Mouse (Mus musculus): Measurements from ENCODE around the gene Rpn1. TPM values are rescaled to one million over a fixed set of nuclear protein-coding genes. Genes with fewer than 3 reads are reported as not detected.

The Rpn1 gene
- polyA plus RNA-seq, 1 experiment from 2014 or later = 284 TPM

DNA sequence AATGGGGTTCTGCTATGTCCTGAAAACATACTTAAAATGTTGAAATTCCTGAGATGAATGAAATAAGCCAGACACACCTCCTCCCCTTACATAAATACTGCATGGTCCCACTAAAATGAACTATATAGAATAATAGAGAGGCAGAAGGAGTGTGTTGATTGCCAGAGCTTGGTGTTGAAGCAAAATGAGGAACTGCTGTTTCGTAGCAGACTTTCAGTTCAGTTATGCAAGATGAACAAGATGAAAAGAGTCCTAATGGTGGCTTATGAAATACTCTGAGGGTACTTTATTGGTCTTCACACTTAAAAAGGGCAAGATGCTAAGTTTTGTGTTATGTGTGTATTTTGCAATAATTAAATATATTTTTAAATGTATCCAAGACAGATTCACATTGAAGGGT, 15.5 kb upstream of the Rpn1 start:
- Histone ChIP-seq H3K4me1 (replicated peaks) (no peaks in the 10 kb centered on the region), H3K9me3 (no peaks in the 10 kb centered on the region), H3K9ac (no peak overlapping the region), H3K4me2 (no peak overlapping the region), H3K27me3 (peaks cover 46% of the 10 kb centered on the region), H3K36me3 (no peaks in the 10 kb centered on the region), H3K4me3 (no peak overlapping the region), H3K27ac (no peak overlapping the region)
- 83% methylated on average over 1 of the region's 1 CpGs for WGBS
- no peak for ATAC-seq (ENCODE audit: low FRiP score)

DNA sequence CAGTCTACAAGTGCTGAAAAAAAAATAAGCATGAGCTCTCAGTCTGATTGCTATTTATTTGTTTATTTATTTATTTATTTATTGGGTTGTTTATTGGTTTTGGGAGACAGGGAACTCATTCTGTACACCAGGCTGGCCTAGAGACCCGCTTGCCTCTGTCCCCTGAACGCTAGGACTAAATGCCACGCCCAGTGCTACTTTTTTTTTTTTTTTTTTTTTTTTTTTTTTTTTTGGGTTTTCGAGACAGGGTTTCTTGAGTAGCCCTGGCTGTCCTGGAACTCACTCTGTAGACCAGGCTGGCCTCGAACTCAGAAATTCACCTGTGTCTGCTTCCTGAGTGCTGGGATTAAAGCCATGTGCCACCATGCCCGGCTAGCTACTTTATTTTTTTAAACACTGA, 13.8 kb upstream of the Rpn1 start:
- 79% methylated on average over 6 of the region's 6 CpGs for WGBS
- ATAC-seq (ENCODE audit: low FRiP score) = no peak
- Histone ChIP-seq H3K9ac (no peak overlapping the region), H3K4me2 (no peak overlapping the region), H3K4me1 (replicated peaks) (peaks cover 8% of the 10 kb centered on the region; the same call in 1 of the 2 replicates), H3K27me3 (peaks cover 47% of the 10 kb centered on the region), H3K27ac (no peak overlapping the region), H3K9me3 (no peaks in the 10 kb centered on the region), H3K36me3 (no peaks in the 10 kb centered on the region), H3K4me3 (no peak overlapping the region)

GRCm38 (mm10) chr6:88071216-88071615, 13.1 kb upstream of the Rpn1 start:
- Histone ChIP-seq H3K9ac (no peak overlapping the region), H3K27me3 (peaks cover 47% of the 10 kb centered on the region), H3K4me3 (no peak overlapping the region), H3K36me3 (no peaks in the 10 kb centered on the region), H3K27ac (no peak overlapping the region), H3K9me3 (no peaks in the 10 kb centered on the region), H3K4me1 (replicated peaks) (peaks cover 11% of the 10 kb centered on the region; the same call in 1 of the 2 replicates), H3K4me2 (no peak overlapping the region)
- no peak for ATAC-seq (ENCODE audit: low FRiP score)
- 82% methylated on average over 5 of the region's 5 CpGs for WGBS

DNA sequence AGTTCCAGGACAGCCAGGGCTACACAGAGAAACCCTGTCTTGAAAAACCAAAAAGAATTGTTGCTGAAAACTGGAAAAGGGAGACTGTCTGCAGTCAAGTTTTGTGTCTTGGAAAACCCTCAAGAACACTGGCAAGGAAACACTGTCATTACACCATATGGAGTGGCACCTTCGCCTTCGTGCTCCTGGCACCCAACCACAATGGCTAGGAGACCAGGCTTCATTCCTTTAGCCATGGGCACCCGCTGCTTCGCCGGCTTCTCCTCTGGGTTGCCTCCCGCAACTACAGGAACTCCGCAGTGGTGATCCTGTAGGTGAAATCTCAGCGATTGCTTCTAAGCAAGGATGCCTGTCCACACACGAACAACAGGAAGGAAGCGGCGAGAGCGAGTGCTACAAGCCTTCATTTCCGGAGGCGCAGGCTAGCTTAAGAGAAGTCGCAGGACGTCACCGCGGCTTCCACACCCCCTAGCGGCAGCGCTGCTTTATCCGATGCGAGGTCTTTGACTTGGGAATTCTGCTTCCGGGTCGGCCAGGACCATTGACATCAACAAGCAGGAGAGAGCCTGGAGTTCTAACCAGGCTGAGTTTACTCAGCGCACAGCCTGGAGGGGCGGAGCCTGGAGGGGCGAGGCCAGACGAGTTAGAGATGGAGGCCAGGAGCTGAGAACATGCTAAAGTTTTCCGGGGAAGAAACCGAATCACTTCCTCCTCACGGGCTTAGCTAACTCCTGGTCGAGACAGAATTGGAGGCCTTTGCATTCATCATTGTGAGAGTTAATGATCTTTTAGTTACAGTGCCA, 9.3 kb upstream of the Rpn1 start:
- 5% methylated on average over 32 of the region's 32 CpGs for WGBS
- peak; percentile 97 for ATAC-seq (ENCODE audit: low FRiP score)
- Histone ChIP-seq H3K9me3 (no peaks in the 10 kb centered on the region), H3K27me3 (peaks cover 60% of the 10 kb centered on the region), H3K4me3 (peak overlapping the region; percentile 49), H3K4me2 (peak overlapping the region; percentile 68), H3K9ac (peak overlapping the region; percentile 78), H3K4me1 (replicated peaks) (peaks cover 11% of the 10 kb centered on the region; the same call in 1 of the 2 replicates), H3K36me3 (no peaks in the 10 kb centered on the region), H3K27ac (peak overlapping the region; percentile 96)

DNA sequence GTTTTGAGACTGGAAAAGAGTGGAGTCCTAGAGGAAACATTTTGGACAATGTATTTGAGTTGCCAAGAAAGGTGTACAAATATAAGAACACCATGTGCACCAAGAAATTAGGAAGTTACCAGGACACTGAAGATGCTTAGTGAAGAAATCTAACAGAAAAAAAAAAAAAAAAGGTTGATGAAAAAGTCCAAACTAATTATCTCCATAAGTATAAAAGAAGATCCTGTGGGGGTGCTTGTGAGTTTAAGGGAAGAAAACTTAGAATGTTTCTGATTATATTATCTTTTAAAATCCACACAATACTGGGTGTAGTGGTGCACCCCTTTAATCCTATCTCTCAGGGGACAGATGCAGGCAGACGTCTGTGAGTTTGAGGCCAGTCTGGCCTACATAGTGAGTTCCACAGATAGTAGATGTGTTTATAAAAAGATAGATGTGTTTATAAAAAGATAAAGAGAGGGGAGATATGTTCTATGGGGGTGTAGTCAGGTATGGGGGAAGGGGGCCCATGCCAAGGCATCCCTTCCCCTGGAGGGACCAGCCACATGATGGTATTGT, 8.2 kb upstream of the Rpn1 start:
- Histone ChIP-seq H3K36me3 (no peaks in the 10 kb centered on the region), H3K4me1 (replicated peaks) (peaks cover 11% of the 10 kb centered on the region; the same call in 1 of the 2 replicates), H3K4me3 (no peak overlapping the region), H3K9me3 (no peaks in the 10 kb centered on the region), H3K27me3 (peaks cover 64% of the 10 kb centered on the region), H3K27ac (no peak overlapping the region), H3K4me2 (peak overlapping the region; percentile 68; the same call in 1 of the 2 replicates), H3K9ac (no peak overlapping the region)
- ATAC-seq (ENCODE audit: low FRiP score) = no peak
- 94% methylated on average over 1 of the region's 1 CpGs for WGBS

GRCm38 (mm10) chr6:88083095-88083494, 1.2 kb upstream of the Rpn1 start:
- Histone ChIP-seq H3K4me3 (no peak overlapping the region), H3K4me1 (replicated peaks) (peaks cover 25% of the 10 kb centered on the region), H3K36me3 (no peaks in the 10 kb centered on the region), H3K9ac (no peak overlapping the region), H3K27ac (no peak overlapping the region), H3K4me2 (no peak overlapping the region), H3K27me3 (peaks cover 29% of the 10 kb centered on the region), H3K9me3 (no peaks in the 10 kb centered on the region)
- WGBS = 90% methylated on average over 7 of the region's 7 CpGs
- ATAC-seq (ENCODE audit: low FRiP score) = no peak

DNA sequence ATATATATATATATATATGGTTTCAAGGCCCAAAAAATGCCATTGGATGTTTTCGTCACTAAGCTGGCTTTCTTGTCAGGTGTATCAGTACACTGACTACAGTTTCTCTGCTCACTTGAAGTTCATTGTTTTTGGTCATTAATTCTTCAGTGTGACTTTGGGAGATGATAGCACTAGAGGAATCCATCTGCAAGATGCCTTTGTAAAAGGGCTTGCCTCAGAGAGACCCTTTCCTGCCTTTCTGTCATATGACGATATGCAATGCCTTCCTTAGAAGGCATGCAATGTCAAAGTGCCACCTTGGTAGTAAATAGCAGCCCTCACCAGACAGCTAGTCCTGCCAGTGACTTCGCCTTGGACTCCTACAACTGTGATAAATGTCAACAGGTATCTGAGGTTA, 610 bp upstream of the Rpn1 start:
- Histone ChIP-seq H3K9ac (no peak overlapping the region), H3K36me3 (0 out of 2 replicates have a peak, but pooled peaks cover 4% of the 10 kb centered on the region), H3K9me3 (no peaks in the 10 kb centered on the region), H3K4me3 (peak overlapping the region; percentile 78), H3K27ac (no peak overlapping the region), H3K4me1 (replicated peaks) (peaks cover 25% of the 10 kb centered on the region), H3K27me3 (peaks cover 26% of the 10 kb centered on the region), H3K4me2 (peak overlapping the region; percentile 92)
- no peak; the same call in 1 of the 2 replicates for ATAC-seq (ENCODE audit: low FRiP score)
- 67% methylated on average over 3 of the region's 3 CpGs for WGBS

GRCm38 (mm10) chr6:88088971-88089370, 4.7 kb downstream of the Rpn1 start:
- 77% methylated on average over 1 of the region's 1 CpGs for WGBS
- ATAC-seq (ENCODE audit: low FRiP score) = no peak

DNA sequence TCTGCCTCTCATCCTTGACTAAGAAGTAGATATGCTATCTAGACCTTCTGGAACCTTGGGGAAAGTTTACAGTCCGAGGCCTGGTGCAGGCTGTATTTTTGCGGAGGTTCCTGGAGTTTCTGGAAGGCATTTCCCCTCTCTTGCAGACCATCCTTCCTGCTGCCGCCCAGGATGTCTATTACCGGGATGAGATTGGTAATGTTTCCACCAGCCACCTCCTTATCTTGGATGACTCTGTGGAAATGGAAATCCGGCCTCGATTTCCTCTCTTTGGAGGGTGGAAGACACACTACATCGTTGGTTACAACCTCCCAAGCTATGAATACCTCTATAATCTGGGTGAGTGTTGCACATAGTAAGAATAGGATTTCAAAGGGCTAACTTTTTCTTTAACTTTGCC, 11.1 kb downstream of the Rpn1 start:
- no peak overlapping the region for H3K4me2 ChIP-seq
- no peaks in the 10 kb centered on the region for H3K4me1 ChIP-seq (replicated peaks)
- no peaks in the 10 kb centered on the region for H3K9me3 ChIP-seq
- no peak for ATAC-seq (ENCODE audit: low FRiP score)
- peaks cover 95% of the 10 kb centered on the region for H3K36me3 ChIP-seq
- H3K27me3 ChIP-seq = no peaks in the 10 kb centered on the region
- no peak overlapping the region for H3K4me3 ChIP-seq
- WGBS = 94% methylated on average over 7 of the region's 7 CpGs
- H3K9ac ChIP-seq = no peak overlapping the region
- H3K27ac ChIP-seq = no peak overlapping the region

More at GRCm38 (mm10) chr6:88088971-88089370, 4.7 kb downstream of the Rpn1 start:
- Histone ChIP-seq H3K4me1 (replicated peaks) (peaks cover 22% of the 10 kb centered on the region), H3K27me3 (no peaks in the 10 kb centered on the region), H3K4me3 (no peak overlapping the region), H3K27ac (no peak overlapping the region), H3K4me2 (no peak overlapping the region), H3K9ac (no peak overlapping the region), H3K36me3 (peaks cover 51% of the 10 kb centered on the region), H3K9me3 (no peaks in the 10 kb centered on the region)

GRCm38 (mm10) chr6:88102096-88102495, 17.8 kb downstream of the Rpn1 start:
- no peak for ATAC-seq (ENCODE audit: low FRiP score)
- H3K27ac ChIP-seq = no peak overlapping the region
- 94% methylated on average over 6 of the region's 6 CpGs for WGBS
- no peaks in the 10 kb centered on the region for H3K27me3 ChIP-seq
- H3K36me3 ChIP-seq = peaks cover 76% of the 10 kb centered on the region
- no peaks in the 10 kb centered on the region for H3K9me3 ChIP-seq
- H3K4me2 ChIP-seq = no peak overlapping the region
- H3K4me3 ChIP-seq = no peak overlapping the region
- H3K9ac ChIP-seq = no peak overlapping the region
- H3K4me1 ChIP-seq (replicated peaks) = peaks cover 14% of the 10 kb centered on the region

- peak; percentile 87 for ATAC-seq (ENCODE audit: low FRiP score)
- Histone ChIP-seq H3K9me3 (no peaks in the 10 kb centered on the region), H3K27ac (peak overlapping the region; percentile 78), H3K27me3 (no peaks in the 10 kb centered on the region; the same call in 1 of the 2 replicates), H3K4me2 (peak overlapping the region; percentile 43), H3K4me3 (peak overlapping the region; percentile 10), H3K4me1 (replicated peaks) (peaks cover 14% of the 10 kb centered on the region), H3K36me3 (peaks cover 38% of the 10 kb centered on the region), H3K9ac (peak overlapping the region; percentile 70)
- WGBS = 12% methylated on average over 32 of the region's 32 CpGs
These were observed 21.7 kb downstream of the Rpn1 start for GRCm38 (mm10) chr6:88105783-88106611.

DNA sequence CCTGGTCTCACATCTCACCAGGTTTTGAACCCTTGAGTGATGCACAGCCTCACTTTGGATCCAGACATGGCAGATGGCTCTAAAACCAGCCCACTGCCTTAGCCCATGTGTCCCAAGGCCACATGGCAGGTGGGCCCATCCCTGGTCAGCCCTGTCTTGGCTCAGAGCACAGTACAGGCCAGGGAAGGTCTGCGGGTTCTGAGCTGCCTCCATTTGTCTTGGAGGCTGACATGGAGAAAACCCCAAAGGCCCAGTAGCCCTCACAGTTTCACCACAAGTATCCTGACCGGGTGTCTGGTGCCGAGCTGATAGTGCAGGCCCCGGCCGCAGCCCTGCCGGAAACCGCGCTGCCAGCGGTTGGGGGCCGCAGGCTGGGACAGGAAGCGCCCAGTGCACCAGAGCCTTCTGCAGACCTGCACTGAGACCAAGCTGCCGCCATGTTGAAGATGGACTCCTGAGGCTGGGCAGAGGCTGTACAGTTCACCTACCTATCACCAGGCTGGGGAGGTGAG, 22.4 kb downstream of the Rpn1 start:
- Histone ChIP-seq H3K4me2 (peak overlapping the region; percentile 43), H3K4me3 (no peak overlapping the region), H3K9ac (peak overlapping the region; percentile 70), H3K9me3 (no peaks in the 10 kb centered on the region), H3K4me1 (replicated peaks) (peaks cover 14% of the 10 kb centered on the region), H3K27ac (peak overlapping the region; percentile 78), H3K36me3 (peaks cover 31% of the 10 kb centered on the region), H3K27me3 (no peaks in the 10 kb centered on the region; the same call in 1 of the 2 replicates)
- peak; percentile 75 for ATAC-seq (ENCODE audit: low FRiP score)
- WGBS = 99% methylated on average over 12 of the region's 12 CpGs
